Mouse (Mus musculus): ENCODE measurements at regions not wholly inside any gene's neighbourhood (a gene's known extent, or its start where the extent isn't known, plus 50 kb on each side); places are given as distances from the start of the nearest gene placed in this dataset.

DNA sequence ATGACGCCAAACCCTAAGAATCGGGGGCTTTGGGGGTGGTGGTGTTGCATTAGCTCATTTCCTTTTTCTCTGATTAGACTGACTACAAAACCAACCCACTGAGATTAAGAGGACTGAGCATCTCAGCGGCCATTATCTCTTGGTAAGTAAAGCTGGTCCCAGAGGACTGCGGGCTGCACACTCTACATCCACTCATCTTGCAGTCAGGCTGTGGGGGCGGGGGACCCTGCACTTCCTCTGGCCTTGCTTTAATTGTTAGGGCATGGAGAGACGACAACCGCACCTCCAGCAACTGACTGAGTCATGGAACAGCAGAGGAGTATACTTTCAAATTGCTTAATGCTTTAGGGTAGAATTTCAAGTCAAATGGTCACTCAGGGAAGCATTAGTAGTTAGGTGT, 100.3 kb upstream of the Rai14 start:
- Histone ChIP-seq H3K36me3 (no peaks in the 10 kb centered on the region), H3K27me3 (no peaks in the 10 kb centered on the region), H3K4me2 (no peak overlapping the region), H3K9ac (no peak overlapping the region), H3K9me3 (replicated peaks) (no peaks in the 10 kb centered on the region), H3K4me3 (replicated peaks) (no peak overlapping the region), H3K27ac (no peak overlapping the region), H3K4me1 (replicated peaks) (no peaks in the 10 kb centered on the region)
- 28% methylated on average over 7 of the region's 7 CpGs for WGBS (ENCODE audit: insufficient replicate concordance)
- DNase-seq, result no peak
- ATAC-seq (ENCODE audit: low read depth), result no peak

DNA sequence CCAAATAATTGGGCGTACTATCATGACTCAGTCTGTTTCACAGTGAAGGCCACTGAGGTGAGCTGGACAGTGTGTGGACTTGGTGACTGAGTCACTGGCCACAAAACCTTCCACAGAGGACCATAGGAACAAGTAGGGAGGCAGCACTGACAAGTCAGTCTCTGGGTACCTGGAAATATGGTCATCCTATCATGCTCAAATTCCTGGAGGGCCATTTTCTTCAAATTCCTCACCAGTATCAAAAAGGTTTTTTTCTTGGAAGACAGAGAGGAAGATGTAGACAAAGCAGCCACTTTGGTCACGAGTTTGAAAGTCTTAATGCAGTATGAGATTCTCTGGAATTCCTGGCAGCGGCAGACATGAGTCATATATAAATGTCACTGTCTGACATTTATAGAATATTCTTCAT, 101.8 kb upstream of the Rai14 start:
- Histone ChIP-seq H3K27me3 (no peaks in the 10 kb centered on the region), H3K27ac (no peak overlapping the region), H3K36me3 (no peaks in the 10 kb centered on the region), H3K9me3 (replicated peaks) (no peaks in the 10 kb centered on the region), H3K4me1 (replicated peaks) (no peaks in the 10 kb centered on the region), H3K9ac (no peak overlapping the region), H3K4me3 (replicated peaks) (no peak overlapping the region), H3K4me2 (no peak overlapping the region)
- ATAC-seq (ENCODE audit: low read depth) (no peak), DNase-seq (no peak)
- 55% methylated on average over 3 of the region's 3 CpGs for WGBS (ENCODE audit: insufficient replicate concordance)

DNA sequence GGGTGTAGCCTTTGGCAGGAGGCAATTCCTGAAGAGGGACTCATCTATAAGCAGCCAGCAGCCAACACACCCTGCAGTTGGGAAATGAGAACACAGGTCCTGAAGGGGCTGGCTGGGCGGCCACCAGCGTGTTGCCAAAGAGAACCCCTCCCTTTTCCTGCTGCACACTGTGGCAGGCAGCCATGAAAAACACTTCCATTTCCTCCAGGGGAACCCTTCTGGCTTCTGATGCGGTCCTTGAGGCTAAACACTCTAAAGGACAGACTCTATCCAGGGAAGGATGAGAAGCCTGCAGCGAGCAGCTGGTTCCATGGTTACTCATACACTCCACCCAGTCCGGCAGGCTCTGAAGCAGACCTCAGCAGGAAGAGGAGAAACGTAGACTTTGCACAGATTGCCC, 103.8 kb upstream of the Rai14 start:
- no peak overlapping the region for H3K4me3 ChIP-seq (replicated peaks)
- WGBS (ENCODE audit: insufficient replicate concordance), result 27% methylated on average over 6 of the region's 6 CpGs
- H3K4me2 ChIP-seq, result no peak overlapping the region
- H3K9ac ChIP-seq, result no peak overlapping the region
- DNase-seq (no peak), ATAC-seq (ENCODE audit: low read depth) (0 out of 2 replicates have a peak, but pooled peaks have one; percentile 7)
- no peaks in the 10 kb centered on the region for H3K36me3 ChIP-seq
- no peaks in the 10 kb centered on the region for H3K4me1 ChIP-seq (replicated peaks)
- H3K9me3 ChIP-seq (replicated peaks), result no peaks in the 10 kb centered on the region
- no peak overlapping the region for H3K27ac ChIP-seq
- H3K27me3 ChIP-seq, result no peaks in the 10 kb centered on the region

DNA sequence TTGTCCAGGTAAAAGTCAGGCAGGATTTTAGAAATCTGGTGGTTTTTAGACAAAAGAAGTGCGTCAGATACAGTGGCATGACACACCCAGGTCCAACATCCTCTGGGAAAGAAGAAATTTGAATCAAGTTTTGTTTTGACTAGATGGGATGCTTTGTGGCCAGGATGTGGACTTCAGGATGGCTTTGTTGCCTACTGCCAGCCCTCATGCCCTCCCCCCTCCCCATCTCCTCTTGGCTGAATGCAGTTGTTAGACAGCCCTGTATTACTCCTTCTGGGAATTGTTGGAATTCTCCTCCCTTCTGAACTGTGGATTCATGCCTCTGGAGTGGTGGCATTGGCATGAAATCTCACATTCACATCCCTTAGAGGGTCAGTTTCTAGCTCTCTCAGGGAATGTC, 104.3 kb upstream of the Rai14 start:
- no peak overlapping the region for H3K4me3 ChIP-seq (replicated peaks)
- H3K9ac ChIP-seq, result no peak overlapping the region
- no peaks in the 10 kb centered on the region for H3K36me3 ChIP-seq
- no peak overlapping the region for H3K27ac ChIP-seq
- no peak for ATAC-seq (ENCODE audit: low read depth)
- no peaks in the 10 kb centered on the region for H3K4me1 ChIP-seq (replicated peaks)
- no peaks in the 10 kb centered on the region for H3K9me3 ChIP-seq (replicated peaks)
- no peak overlapping the region for H3K4me2 ChIP-seq
- no peaks in the 10 kb centered on the region for H3K27me3 ChIP-seq
- DNase-seq, result no peak
- WGBS (ENCODE audit: insufficient replicate concordance), result 58% methylated on average over 1 of the region's 1 CpGs

DNA sequence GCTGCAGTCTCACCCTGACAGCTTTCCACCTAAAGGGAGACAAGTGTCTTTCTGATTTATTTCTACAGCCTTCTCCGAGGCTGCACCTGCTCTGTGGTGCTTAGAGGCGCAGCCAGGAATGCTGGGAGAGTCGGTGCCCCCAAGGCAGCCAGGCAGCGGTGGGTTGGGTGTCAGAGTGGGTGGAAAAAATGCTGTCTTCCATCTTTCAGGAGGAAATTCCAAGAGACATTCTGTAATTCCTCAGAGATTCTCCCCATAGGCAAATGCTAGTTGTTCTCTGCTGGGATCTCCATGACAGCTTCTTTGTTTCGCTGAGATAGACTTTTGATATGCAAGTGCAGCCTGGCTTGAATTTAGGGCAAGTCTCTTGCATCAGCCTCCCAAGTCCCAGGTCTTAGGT, 109.5 kb upstream of the Rai14 start:
- no peak for DNase-seq

DNA sequence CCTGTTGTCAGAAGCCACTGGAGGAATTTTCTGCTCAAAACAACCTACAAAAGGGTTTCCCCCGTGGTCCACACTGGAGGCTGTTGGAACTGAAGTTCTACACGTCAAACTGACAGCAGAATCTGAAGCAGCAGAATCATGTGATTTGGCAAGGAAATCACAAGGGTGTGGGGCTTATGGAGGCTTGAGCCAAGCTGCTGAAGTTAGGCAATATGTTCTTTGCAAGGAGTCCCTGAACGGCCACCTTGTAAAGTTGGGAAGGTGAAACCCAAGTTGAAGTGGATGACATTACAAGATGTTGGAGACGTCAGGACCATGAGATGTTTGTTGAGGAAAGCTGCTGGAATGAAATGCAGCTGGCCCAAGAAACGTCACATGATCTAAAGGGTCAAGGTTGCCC, 115.2 kb upstream of the Rai14 start:
- Histone ChIP-seq H3K27ac (no peak overlapping the region), H3K4me2 (no peak overlapping the region), H3K27me3 (no peaks in the 10 kb centered on the region), H3K4me1 (replicated peaks) (0 out of 2 replicates have a peak, but pooled peaks cover 3% of the 10 kb centered on the region), H3K36me3 (no peaks in the 10 kb centered on the region), H3K9me3 (replicated peaks) (no peaks in the 10 kb centered on the region), H3K9ac (no peak overlapping the region), H3K4me3 (replicated peaks) (no peak overlapping the region)
- 45% methylated on average over 5 of the region's 5 CpGs for WGBS (ENCODE audit: insufficient replicate concordance)
- DNase-seq (no peak), ATAC-seq (ENCODE audit: low read depth) (no peak)

More for the DNA sequence above, 109.5 kb upstream of the Rai14 start:
- ATAC-seq (ENCODE audit: low read depth), result no peak
- no peaks in the 10 kb centered on the region for H3K4me1 ChIP-seq (replicated peaks)
- no peak overlapping the region for H3K9ac ChIP-seq
- H3K9me3 ChIP-seq (replicated peaks), result no peaks in the 10 kb centered on the region
- H3K4me3 ChIP-seq (replicated peaks), result no peak overlapping the region
- no peaks in the 10 kb centered on the region for H3K36me3 ChIP-seq
- H3K27ac ChIP-seq, result no peak overlapping the region
- no peaks in the 10 kb centered on the region for H3K27me3 ChIP-seq
- H3K4me2 ChIP-seq, result no peak overlapping the region
- 70% methylated on average over 5 of the region's 5 CpGs for WGBS (ENCODE audit: insufficient replicate concordance)

DNA sequence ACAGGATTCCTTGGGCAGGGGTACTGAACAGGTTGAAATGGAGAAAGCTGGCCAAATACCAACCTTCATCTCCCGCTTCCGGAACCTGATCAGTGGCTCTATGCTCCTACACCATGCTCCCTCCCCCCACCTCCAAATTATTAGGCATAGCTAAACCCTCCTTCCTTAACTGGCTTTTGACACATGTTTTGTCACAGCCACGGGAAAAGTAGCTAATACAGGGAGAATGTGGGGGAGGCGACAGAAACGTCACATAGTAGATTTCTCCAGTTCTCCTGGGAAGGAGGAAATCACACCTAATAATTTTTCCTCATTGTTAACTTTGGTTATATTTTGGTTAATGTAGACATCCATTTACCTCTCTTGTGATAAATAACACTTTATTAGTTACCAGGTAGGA, 116.1 kb upstream of the Rai14 start:
- Histone ChIP-seq H3K4me2 (no peak overlapping the region), H3K4me3 (replicated peaks) (no peak overlapping the region), H3K4me1 (replicated peaks) (0 out of 2 replicates have a peak, but pooled peaks cover 3% of the 10 kb centered on the region), H3K36me3 (no peaks in the 10 kb centered on the region), H3K9me3 (replicated peaks) (no peaks in the 10 kb centered on the region), H3K9ac (no peak overlapping the region), H3K27me3 (no peaks in the 10 kb centered on the region), H3K27ac (no peak overlapping the region)
- ATAC-seq (ENCODE audit: low read depth) (no peak), DNase-seq (no peak)
- 68% methylated on average over 5 of the region's 5 CpGs for WGBS (ENCODE audit: insufficient replicate concordance)

DNA sequence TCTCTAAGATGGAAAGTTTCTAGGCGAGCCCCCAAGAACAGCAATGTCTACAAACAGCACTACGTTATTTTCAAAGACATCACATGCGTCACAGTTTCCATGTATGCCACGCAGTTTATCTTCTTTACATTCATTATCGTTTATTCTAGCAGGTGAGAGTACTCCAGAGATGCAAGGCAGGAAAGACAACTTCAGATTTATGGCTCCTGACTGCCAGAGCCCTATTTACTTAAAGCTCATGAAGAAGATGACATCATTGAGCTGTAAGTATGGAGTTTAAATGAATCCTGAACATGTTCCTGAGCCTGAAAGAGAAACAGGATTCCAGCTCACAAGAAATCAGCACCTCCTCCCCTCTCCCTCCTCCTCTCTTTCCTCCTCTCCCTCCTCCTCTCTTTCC, 116.7 kb upstream of the Rai14 start:
- Histone ChIP-seq H3K27me3 (no peaks in the 10 kb centered on the region), H3K9me3 (replicated peaks) (no peaks in the 10 kb centered on the region), H3K4me3 (replicated peaks) (no peak overlapping the region), H3K4me1 (replicated peaks) (0 out of 2 replicates have a peak, but pooled peaks cover 3% of the 10 kb centered on the region), H3K36me3 (no peaks in the 10 kb centered on the region), H3K27ac (no peak overlapping the region), H3K9ac (no peak overlapping the region), H3K4me2 (no peak overlapping the region)
- no peak for ATAC-seq (ENCODE audit: low read depth)
- whole genome bisulfite sequencing (ENCODE audit: insufficient replicate concordance), result 55% methylated on average over 5 of the region's 5 CpGs
- no peak for DNase-seq

DNA sequence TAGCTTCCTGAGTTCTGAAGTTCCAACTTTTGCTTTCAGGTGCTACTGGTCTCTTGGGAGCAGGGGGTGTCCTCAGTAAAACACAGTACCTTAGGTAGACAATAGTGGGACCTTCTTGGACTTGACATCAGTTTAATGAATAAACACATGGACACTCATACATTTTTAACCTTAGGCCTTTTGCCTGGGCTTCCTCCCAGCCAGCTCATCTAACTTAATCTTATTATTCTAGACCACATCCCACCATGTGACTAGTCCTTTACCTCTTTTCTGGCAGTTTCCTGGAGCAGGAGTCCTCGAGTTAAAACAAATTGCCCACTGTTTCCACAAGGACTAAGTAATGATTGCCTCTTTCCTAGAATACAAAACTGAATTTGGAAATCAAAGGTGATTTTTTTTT, 117.9 kb upstream of the Rai14 start:
- Histone ChIP-seq H3K27me3 (no peaks in the 10 kb centered on the region), H3K4me2 (no peak overlapping the region), H3K4me3 (replicated peaks) (no peak overlapping the region), H3K36me3 (no peaks in the 10 kb centered on the region), H3K27ac (no peak overlapping the region), H3K9me3 (replicated peaks) (no peaks in the 10 kb centered on the region), H3K4me1 (replicated peaks) (0 out of 2 replicates have a peak, but pooled peaks cover 3% of the 10 kb centered on the region), H3K9ac (no peak overlapping the region)
- DNase-seq (no peak), ATAC-seq (ENCODE audit: low read depth) (no peak)
- WGBS (ENCODE audit: insufficient replicate concordance), result 17% methylated on average over 1 of the region's 1 CpGs

DNA sequence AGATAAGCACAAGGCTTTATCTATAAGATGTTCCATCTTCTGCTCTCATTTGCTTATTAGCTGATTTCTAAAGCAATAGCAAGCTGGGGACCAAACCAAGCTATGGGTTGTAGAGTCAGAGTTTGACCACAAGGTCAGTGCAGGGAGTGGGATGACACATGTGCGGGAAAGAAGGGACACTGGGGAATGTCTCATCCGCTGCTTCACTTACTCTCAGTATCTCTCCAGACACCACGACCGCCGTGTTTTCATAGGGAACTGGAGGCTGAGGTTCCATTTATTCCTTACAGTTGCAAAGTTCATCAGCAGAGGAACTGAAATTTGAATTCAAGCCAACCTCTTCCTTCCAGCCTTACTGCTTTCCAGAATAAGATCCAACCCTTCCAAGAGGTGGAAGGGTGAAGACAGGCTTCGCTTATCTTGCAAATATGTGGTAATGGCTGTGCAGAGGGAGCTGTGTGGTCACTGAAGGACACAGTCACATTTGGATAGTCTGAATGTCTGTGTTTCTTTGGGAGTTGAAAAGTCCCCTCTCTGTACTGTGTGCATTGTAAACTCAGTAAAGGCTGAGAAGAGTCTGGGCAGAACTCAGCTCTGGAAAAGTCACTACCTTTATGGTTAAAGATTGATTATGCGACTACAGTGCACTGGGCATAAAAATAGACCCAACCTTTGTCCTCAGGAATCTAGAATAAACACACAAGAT, 118.1 kb upstream of the C1qtnf3 start:
- no peaks in the 10 kb centered on the region for H3K9me3 ChIP-seq (replicated peaks)
- H3K9ac ChIP-seq, result no peak overlapping the region
- H3K36me3 ChIP-seq, result no peaks in the 10 kb centered on the region
- no peak overlapping the region for H3K4me2 ChIP-seq
- 0 out of 2 replicates have a peak overlapping the region, but pooled peaks have one; percentile 34 for H3K27ac ChIP-seq
- WGBS (ENCODE audit: insufficient replicate concordance), result 65% methylated on average over 7 of the region's 7 CpGs
- DNase-seq (no peak), ATAC-seq (ENCODE audit: low read depth) (peak; percentile 65)
- no peaks in the 10 kb centered on the region for H3K27me3 ChIP-seq
- H3K4me3 ChIP-seq (replicated peaks), result no peak overlapping the region
- 0 out of 2 replicates have a peak, but pooled peaks cover 3% of the 10 kb centered on the region for H3K4me1 ChIP-seq (replicated peaks)

DNA sequence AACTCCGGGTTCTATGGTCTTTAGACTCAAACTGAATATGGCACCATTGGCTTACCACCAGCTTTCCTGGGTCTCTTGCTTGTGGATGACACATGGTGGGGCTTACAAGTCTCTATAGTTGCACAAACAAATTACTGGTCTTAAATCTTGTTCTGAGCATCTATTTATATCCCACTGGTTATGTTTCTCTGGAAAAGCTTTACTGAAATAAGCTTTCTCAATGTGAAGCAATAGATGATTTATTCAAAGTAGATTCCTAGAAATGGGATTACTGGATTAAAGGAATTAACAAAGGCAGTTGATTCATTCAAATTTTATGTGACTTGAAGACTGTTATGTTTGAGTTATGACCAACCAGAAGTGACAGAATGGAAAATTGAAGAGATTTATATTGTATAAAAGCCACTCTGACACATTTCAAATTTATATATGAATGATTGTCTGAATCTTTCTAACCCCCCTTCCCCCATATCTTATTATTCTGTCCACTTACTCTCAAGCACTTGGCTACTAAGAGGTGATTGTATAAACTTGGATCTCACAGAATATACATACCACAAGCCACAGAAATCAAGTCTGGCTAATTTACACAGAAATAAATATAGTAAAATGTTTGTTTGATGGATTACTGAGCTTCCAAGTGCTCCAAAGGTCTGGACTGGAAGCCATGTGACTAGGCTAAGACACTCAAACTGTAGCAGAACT, 113.4 kb upstream of the C1qtnf3 start:
- Histone ChIP-seq H3K9ac (no peak overlapping the region), H3K27me3 (no peaks in the 10 kb centered on the region), H3K36me3 (no peaks in the 10 kb centered on the region), H3K4me1 (replicated peaks) (0 out of 2 replicates have a peak, but pooled peaks cover under 1% of the 10 kb centered on the region), H3K4me3 (replicated peaks) (no peak overlapping the region), H3K27ac (no peak overlapping the region), H3K9me3 (replicated peaks) (no peaks in the 10 kb centered on the region), H3K4me2 (no peak overlapping the region)
- no peak for ATAC-seq (ENCODE audit: low read depth)
- WGBS (ENCODE audit: insufficient replicate concordance), result 66% methylated on average over 1 of the region's 1 CpGs
- DNase-seq, result no peak

DNA sequence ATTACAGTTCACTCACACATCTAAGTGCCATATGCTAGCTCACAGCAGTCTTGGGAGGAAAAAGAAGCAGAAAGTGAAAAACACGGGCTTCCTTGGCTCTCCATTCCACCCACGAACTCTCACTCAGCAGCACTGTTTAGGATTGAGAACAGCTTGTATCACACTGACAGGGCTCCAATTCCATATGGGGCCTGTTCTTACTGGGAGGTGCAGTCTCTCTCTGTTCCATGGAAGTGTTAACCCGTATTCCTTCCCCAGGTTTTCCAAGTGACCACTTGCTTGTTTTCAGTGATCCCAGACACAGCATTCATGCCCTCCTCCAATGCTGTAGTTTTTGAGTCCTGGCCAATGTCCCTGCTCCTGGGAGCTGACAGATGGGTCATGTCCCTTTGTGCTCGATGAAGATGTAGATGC, 111.5 kb upstream of the C1qtnf3 start:
- DNase-seq, result no peak
- no peaks in the 10 kb centered on the region for H3K27me3 ChIP-seq

More for the DNA sequence above, 111.5 kb upstream of the C1qtnf3 start:
- 57% methylated on average over 4 of the region's 4 CpGs for WGBS (ENCODE audit: insufficient replicate concordance)
- Histone ChIP-seq H3K27ac (no peak overlapping the region), H3K36me3 (no peaks in the 10 kb centered on the region), H3K9me3 (replicated peaks) (no peaks in the 10 kb centered on the region), H3K4me1 (replicated peaks) (no peaks in the 10 kb centered on the region), H3K9ac (no peak overlapping the region), H3K4me3 (replicated peaks) (no peak overlapping the region), H3K4me2 (no peak overlapping the region)
- ATAC-seq (ENCODE audit: low read depth), result no peak
